Mouse (Mus musculus) forebrain, embryonic 11.5 days (tissue): ENCODE measurements around the gene Nanos3. TPM values are rescaled to one million over a fixed set of nuclear protein-coding genes. Genes with fewer than 3 reads are reported as not detected.

Experiments
- ATAC-seq: fragments of 200-750 bp; cut with Nextera tagmentation; replicated peaks from 2 replicates; pipeline ENCODE4 v1.8.0; 2017; ENCODE audit warnings: moderate TSS enrichment; ENCODE audit not compliant: low FRiP score
- DNase-seq: peaks from one replicate; pipeline ENCODE4 v3.0.0-alpha.2; 2017; ENCODE audit warnings: low spot score
- H3K27ac ChIP-seq: fragments of 300-500 bp; sonication (generic); 2 replicates; pipeline ENCODE4 v1.5.1; 2014; ENCODE audit warnings: low read depth, low read length
- H3K27me3 ChIP-seq: fragments of 300-500 bp; sonication (generic); 2 replicates; pipeline ENCODE4 v1.6.1; 2014; ENCODE audit warnings: mild to moderate bottlenecking, low read length, mixed read lengths; ENCODE audit not compliant: control insufficient read depth, insufficient read depth
- H3K36me3 ChIP-seq: fragments of 300-500 bp; sonication (generic); 2 replicates; pipeline ENCODE4 v1.6.1; 2014; ENCODE audit warnings: mild to moderate bottlenecking, low read length, moderate library complexity, mixed read lengths; ENCODE audit not compliant: control insufficient read depth, insufficient read depth
- H3K4me1 ChIP-seq: fragments of 300-500 bp; sonication (generic); replicated peaks from 2 replicates; pipeline ENCODE4 v1.6.1; 2014; ENCODE audit warnings: low read length, mixed read lengths; ENCODE audit not compliant: control insufficient read depth, insufficient read depth
- H3K4me2 ChIP-seq: fragments of 300-500 bp; sonication (generic); 2 replicates; pipeline ENCODE4 v1.6.1; 2014; ENCODE audit warnings: low read depth, mild to moderate bottlenecking, low read length, moderate library complexity, mixed read lengths; ENCODE audit not compliant: severe bottlenecking
- H3K4me3 ChIP-seq: fragments of 300-500 bp; sonication (generic); 2 replicates; pipeline ENCODE4 v1.5.1; 2014; ENCODE audit warnings: low read depth, low read length
- H3K9ac ChIP-seq: fragments of 300-500 bp; sonication (generic); 2 replicates; pipeline ENCODE4 v1.6.1; 2014; ENCODE audit warnings: low read length
- H3K9me3 ChIP-seq: fragments of 300-500 bp; sonication (generic); 2 replicates; pipeline ENCODE4 v1.6.1; 2016; ENCODE audit warnings: low read length, mixed read lengths; ENCODE audit not compliant: control insufficient read depth
- WGBS: fragments of 180-500 bp; shearing (Covaris S2); extraction: QIAGEN DNeasy Blood & Tissue Kit; methylation state at CpG from one replicate; pipeline ENCODE4 v1.1.7; 2014; 5-methylcytosine and 5-hydroxymethylcytosine counted together
- microRNA counts: library from miRNA; unstranded; fragments of <30 nt; microRNA quantifications from one replicate; lab custom pipeline; 2015
- microRNA-seq: library from miRNA; unstranded; fragments of <30 nt; microRNA quantifications from one replicate; pipeline ENCODE4, GENCODE M21; 2016; ENCODE audit not compliant: insufficient number of aligned reads
- polyA plus RNA-seq: library from polyadenylated mRNA; unstranded; fragments of >200 nt; fragmentation: Nextera tagmentation; extraction: Ambion mirVana; gene quantifications from 2 replicates; pipeline ENCODE4 v1.2.1, GENCODE M21; 2014

Gene Nanos3
- polyA plus RNA-seq, 1 experiment from 2014 or later: 2.9 TPM

- DNase-seq (peak; percentile 47), ATAC-seq (no peak)
- Histone ChIP-seq H3K27me3 (no peaks in the 10 kb centered on the region), H3K9me3 (no peaks in the 10 kb centered on the region), H3K27ac (no peak overlapping the region), H3K4me2 (no peak overlapping the region), H3K9ac (no peak overlapping the region), H3K36me3 (peaks cover 9% of the 10 kb centered on the region), H3K4me3 (no peak overlapping the region), H3K4me1 (no peaks in the 10 kb centered on the region)
- WGBS: 86% methylated on average over 8 of the region's 8 CpGs
Measured at GRCm38 (mm10) chr8:84132225-84132624, 52.8 kb downstream of the Nanos3 start.

- Histone ChIP-seq H3K4me2 (no peak overlapping the region), H3K4me3 (no peak overlapping the region), H3K27ac (no peak overlapping the region), H3K9me3 (no peaks in the 10 kb centered on the region), H3K27me3 (no peaks in the 10 kb centered on the region), H3K4me1 (no peaks in the 10 kb centered on the region), H3K9ac (peak overlapping the region; percentile 12; the same call in 1 of the 2 replicates), H3K36me3 (peaks cover 3% of the 10 kb centered on the region)
- DNase-seq (peak; percentile 57), ATAC-seq (no peak)
- 45% methylated on average over 30 of the region's 30 CpGs for WGBS
Measured at GRCm38 (mm10) chr8:84130806-84131205, 54.2 kb downstream of the Nanos3 start.

GRCm38 (mm10) chr8:84128277-84128676, 56.7 kb downstream of the Nanos3 start:
- Histone ChIP-seq H3K4me3 (no peak overlapping the region), H3K27ac (no peak overlapping the region), H3K9ac (no peak overlapping the region), H3K4me1 (no peaks in the 10 kb centered on the region), H3K36me3 (peaks cover 1% of the 10 kb centered on the region; the same call in 1 of the 2 replicates), H3K4me2 (no peak overlapping the region), H3K9me3 (no peaks in the 10 kb centered on the region), H3K27me3 (no peaks in the 10 kb centered on the region)
- DNase-seq (no peak), ATAC-seq (no peak)
- 77% methylated on average over 8 of the region's 8 CpGs for WGBS

GRCm38 (mm10) chr8:84127202-84127901, 57.7 kb downstream of the Nanos3 start:
- DNase-seq (no peak), ATAC-seq (no peak)
- Histone ChIP-seq H3K36me3 (no peaks in the 10 kb centered on the region), H3K4me2 (no peak overlapping the region), H3K4me3 (no peak overlapping the region), H3K27me3 (no peaks in the 10 kb centered on the region), H3K4me1 (no peaks in the 10 kb centered on the region), H3K9me3 (no peaks in the 10 kb centered on the region), H3K27ac (no peak overlapping the region), H3K9ac (no peak overlapping the region)
- 73% methylated on average over 17 of the region's 17 CpGs for WGBS

GRCm38 (mm10) chr8:84126742-84127141, 58.3 kb downstream of the Nanos3 start:
- no peak overlapping the region for H3K27ac ChIP-seq
- H3K27me3 ChIP-seq: no peaks in the 10 kb centered on the region
- no peak overlapping the region for H3K4me3 ChIP-seq
- H3K36me3 ChIP-seq: no peaks in the 10 kb centered on the region
- H3K9me3 ChIP-seq: no peaks in the 10 kb centered on the region
- WGBS: 76% methylated on average over 2 of the region's 2 CpGs
- DNase-seq (no peak), ATAC-seq (no peak)
- H3K4me2 ChIP-seq: no peak overlapping the region
- no peak overlapping the region for H3K9ac ChIP-seq
- no peaks in the 10 kb centered on the region for H3K4me1 ChIP-seq

- Histone ChIP-seq H3K4me3 (no peak within 1 kb of the TSS), H3K27ac (no peak within 1 kb of the TSS), H3K27me3 (no peaks in the 10 kb centered on the region), H3K36me3 (no peaks in the 10 kb centered on the region), H3K9ac (no peak within 1 kb of the TSS), H3K9me3 (no peaks in the 10 kb centered on the region), H3K4me2 (no peak within 1 kb of the TSS), H3K4me1 (no peaks in the 10 kb centered on the region)
- no peak for ATAC-seq
- DNase-seq: no peak
- 70% methylated on average over 9 of the region's 9 CpGs for WGBS
Measured at GRCm38 (mm10) chr8:84125656-84126055, 59.4 kb downstream of the Nanos3 start, which contains the start of gene Podnl1. Podnl1 (plus strand) TSS chr8:84125989.

MicroRNAs encoded within 50 kb of the gene (microRNA counts, 519-probe panel; counts per million panel counts)
- microRNA mmu-miR-181c (lab: Ali Mortazavi, UCI) (31.2 counts per million), microRNA mmu-miR-23a (lab: Ali Mortazavi, UCI) (4,617 counts per million, percentile 42 among the panel's probes with 10 or more counts), microRNA mmu-miR-27a (lab: Ali Mortazavi, UCI) (5,542 counts per million, percentile 71 among the panel's probes with 10 or more counts)

Small RNA genes lying within 50 kb of the gene (microRNA-seq; reads per million reads assigned to microRNA genes)
- not detected for gene Gm25110
- 10,310 reads per million, percentile 92 among the genes with 10 or more reads in this experiment for gene Mir181c
- 11,708 reads per million, percentile 94 among the genes with 10 or more reads in this experiment for gene Mir181d
- gene Mir23a: 8,806 reads per million, percentile 90 among the genes with 10 or more reads in this experiment
- not detected for gene Mir24-2
- gene Mir27a: 194 reads per million, percentile 44 among the genes with 10 or more reads in this experiment
- not detected for gene Mir3074-2

Other genes starting within 250 kb of the Nanos3 start
- gene Gm10644, start 230.0 kb downstream of the Nanos3 start, polyA plus RNA-seq: 0.92 and 1.2 TPM in 2 replicates
- 92.7 and 94.0 TPM in 2 replicates for gene Asf1b, start 229.7 kb downstream of the Nanos3 start, polyA plus RNA-seq
- 171 and 189 TPM in 2 replicates for gene Prkaca, start 212.2 kb downstream of the Nanos3 start, polyA plus RNA-seq
- gene Samd1, start 187.5 kb downstream of the Nanos3 start, polyA plus RNA-seq: 12.3 and 16.8 TPM in 2 replicates
- 0.87 and 0.90 TPM in 2 replicates for gene 1700067K01Rik, start 183.7 kb downstream of the Nanos3 start, polyA plus RNA-seq
- gene 2210011C24Rik, start 173.0 kb downstream of the Nanos3 start, polyA plus RNA-seq: 0.47 and 0.73 TPM in 2 replicates
- 2.5 and 4.4 TPM in 2 replicates for gene Palm3, start 163.7 kb downstream of the Nanos3 start, polyA plus RNA-seq
- 0.19 and 0.24 TPM in 2 replicates for gene Il27ra, start 142.6 kb downstream of the Nanos3 start, polyA plus RNA-seq
- gene Rln3, start 140.2 kb downstream of the Nanos3 start, polyA plus RNA-seq: not detected in 2 replicates
- gene Gm10643, start 120.1 kb downstream of the Nanos3 start, polyA plus RNA-seq: 1.4 and 1.6 TPM in 2 replicates
- 11.0 and 11.5 TPM in 2 replicates for gene Rfx1, start 118.4 kb downstream of the Nanos3 start, polyA plus RNA-seq
- 14.4 and 14.5 TPM in 2 replicates for gene Dcaf15, start 80.4 kb downstream of the Nanos3 start, polyA plus RNA-seq
- 0.17 and 0.21 TPM in 2 replicates for gene Podnl1, start 59.2 kb downstream of the Nanos3 start, polyA plus RNA-seq
- 16.0 and 17.1 TPM in 2 replicates for gene Cc2d1a, start 37.3 kb downstream of the Nanos3 start, polyA plus RNA-seq
- 1.2 and 1.5 TPM in 2 replicates for gene 4930432K21Rik, start 37.2 kb downstream of the Nanos3 start, polyA plus RNA-seq
- gene Zswim4, start 51.8 kb upstream of the Nanos3 start, polyA plus RNA-seq: 34.7 and 37.1 TPM in 2 replicates
- gene D8Ertd738e, start 64.5 kb upstream of the Nanos3 start, polyA plus RNA-seq: 277 and 303 TPM in 2 replicates
- 52.0 and 59.6 TPM in 2 replicates for gene Mri1, start 72.1 kb upstream of the Nanos3 start, polyA plus RNA-seq
- 21.0 and 25.5 TPM in 2 replicates for gene Ccdc130, start 85.2 kb upstream of the Nanos3 start, polyA plus RNA-seq
- gene Cacna1a, start 203.2 kb upstream of the Nanos3 start, polyA plus RNA-seq: 6.9 and 7.7 TPM in 2 replicates